Mouse (Mus musculus) adrenal gland, postnatal 10 days (tissue): ENCODE results near the gene Fam84b. TPM values are rescaled to one million over a fixed set of nuclear protein-coding genes. Genes with fewer than 3 reads are reported as not detected.

Experiments used
- DNase-seq: peaks from one replicate; pipeline ENCODE4 v3.0.0; 2021; ENCODE audit warnings: mixed read lengths
- total RNA-seq, 2 experiments: library from RNA; stranded (reverse); gene quantifications; 2 replicates each; pipeline ENCODE4 v1.2.3; 2021

Fam84b gene
- total RNA-seq, 2 experiments from 2014 or later: 16.7 to 20.5 TPM

- no peak for DNase-seq
Observed at GRCm38 (mm10) chr15:60833476-60834218, 19.9 kb downstream of the Fam84b start.

- DNase-seq: no peak
Observed at GRCm38 (mm10) chr15:60832586-60832985, 21.0 kb downstream of the Fam84b start.

GRCm38 (mm10) chr15:60826226-60826625, 27.4 kb downstream of the Fam84b start:
- no peak for DNase-seq

- peak; percentile 97 for DNase-seq
Observed at GRCm38 (mm10) chr15:60824751-60825227, 28.8 kb downstream of the Fam84b start.

- DNase-seq: peak; percentile 52
Observed at GRCm38 (mm10) chr15:60823870-60824709, 29.5 kb downstream of the Fam84b start.

GRCm38 (mm10) chr15:60823620-60823869, 30.0 kb downstream of the Fam84b start:
- no peak for DNase-seq

- peak; percentile 81 for DNase-seq
Observed at GRCm38 (mm10) chr15:60822803-60823619, 30.6 kb downstream of the Fam84b start.

- DNase-seq: peak; percentile 43
Observed at GRCm38 (mm10) chr15:60822101-60822802, 31.3 kb downstream of the Fam84b start.

- DNase-seq: no peak
Observed at GRCm38 (mm10) chr15:60818500-60818899, 35.1 kb downstream of the Fam84b start.

- no peak for DNase-seq
Observed at GRCm38 (mm10) chr15:60816478-60816877, 37.1 kb downstream of the Fam84b start.

GRCm38 (mm10) chr15:60814542-60814941, 39.0 kb downstream of the Fam84b start:
- no peak for DNase-seq

GRCm38 (mm10) chr15:60793041-60793673, 60.4 kb downstream of the Fam84b start:
- DNase-seq: no peak

- DNase-seq: no peak
Observed at GRCm38 (mm10) chr15:60789084-60789483, 64.5 kb downstream of the Fam84b start.

GRCm38 (mm10) chr15:60783761-60784160, 69.8 kb downstream of the Fam84b start:
- no peak for DNase-seq

- DNase-seq: no peak
Observed at GRCm38 (mm10) chr15:60779531-60779973, 74.0 kb downstream of the Fam84b start.

GRCm38 (mm10) chr15:60779063-60779462, 74.5 kb downstream of the Fam84b start:
- no peak for DNase-seq

Other genes starting within 250 kb of the Fam84b start
- gene A1bg, start 69.2 kb upstream of the Fam84b start, total RNA-seq: not detected